Mouse (Mus musculus): Measurements from ENCODE around the gene Ctbp1. TPM values are rescaled to one million over a fixed set of nuclear protein-coding genes. Genes with fewer than 3 reads are reported as not detected.

The Ctbp1 gene
- total RNA-seq, 1 experiment = 91.2 TPM

DNA sequence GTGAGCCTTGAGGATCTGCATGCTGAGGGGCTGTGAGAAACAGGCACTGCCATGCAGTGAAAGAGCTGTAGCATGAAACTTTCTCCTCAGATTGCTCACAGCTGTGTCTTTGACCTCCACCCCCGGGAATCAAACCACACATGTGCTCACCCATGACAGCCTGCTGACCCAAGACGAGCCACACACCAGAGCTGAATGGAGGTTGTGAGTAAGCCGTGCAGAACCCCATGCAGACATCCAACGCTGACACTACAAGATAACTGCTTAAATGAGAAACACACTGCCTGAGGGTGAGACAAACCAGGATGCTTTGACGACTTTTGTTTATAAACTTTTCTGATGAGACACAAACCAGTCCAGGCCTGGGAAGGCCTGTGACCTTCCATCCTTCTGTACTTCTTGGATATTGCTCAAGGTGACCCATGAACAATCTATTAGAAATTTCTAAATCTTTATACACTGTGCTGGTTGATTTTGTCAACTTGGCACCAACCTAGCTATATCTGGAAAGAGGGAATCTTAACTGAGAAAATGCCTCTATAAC lies 30.3 kb downstream of the Ctbp1 start:
- Histone ChIP-seq H3K9me3 (ENCODE audit: control insufficient read depth, insufficient read depth, low read depth, low read length) (no peaks in the 10 kb centered on the region), H3K36me3 (ENCODE audit: control insufficient read depth, insufficient read depth, low read length, poor library complexity, severe bottlenecking) (peaks cover 16% of the 10 kb centered on the region; the same call in 1 of the 2 replicates), H3K4me3 (ENCODE audit: insufficient read depth in 1 of 2, low read depth in 1 of 2, low read length in 2 of 2, poor library complexity in 1 of 2, severe bottlenecking in 1 of 2) (no peak overlapping the region), H3K27ac (ENCODE audit: insufficient read depth, low read depth, low read length, poor library complexity, severe bottlenecking) (no peak overlapping the region), H3K9ac (ENCODE audit: insufficient read depth, low read depth, low read length, poor library complexity, severe bottlenecking) (no peak overlapping the region), H3K4me1 (ENCODE audit: control insufficient read depth in 2 of 2, insufficient read depth in 2 of 2, low read length in 2 of 2, poor library complexity in 1 of 2) (no peaks in the 10 kb centered on the region)
- no peak for DNase-seq (ENCODE audit: low read depth, low spot score)
- TF ChIP-seq MAFK (IDR thresholded peaks at IDR 0.05; ENCODE audit: insufficient read depth, low read depth, low read length) = no peak
- no peak for TF ChIP-seq ZNF384 (IDR thresholded peaks at IDR 0.05; ENCODE audit: low read depth, low read length)
- no peak for TF ChIP-seq ZC3H11A (IDR thresholded peaks at IDR 0.05; ENCODE audit: borderline replicate concordance, low read depth, low read length)
- no peak for TF ChIP-seq CHD2 (IDR thresholded peaks at IDR 0.05; ENCODE audit: low read depth, low read length)
- TF ChIP-seq HCFC1 (IDR thresholded peaks at IDR 0.05; ENCODE audit: borderline replicate concordance, insufficient read depth, low read length) = no peak
- in situ Hi-C loops (cut with MboI; ENCODE audit: low sequenced_read_pairs in 2 of 2, unreplicated experiment in 2 of 2) = no loop called here

DNA sequence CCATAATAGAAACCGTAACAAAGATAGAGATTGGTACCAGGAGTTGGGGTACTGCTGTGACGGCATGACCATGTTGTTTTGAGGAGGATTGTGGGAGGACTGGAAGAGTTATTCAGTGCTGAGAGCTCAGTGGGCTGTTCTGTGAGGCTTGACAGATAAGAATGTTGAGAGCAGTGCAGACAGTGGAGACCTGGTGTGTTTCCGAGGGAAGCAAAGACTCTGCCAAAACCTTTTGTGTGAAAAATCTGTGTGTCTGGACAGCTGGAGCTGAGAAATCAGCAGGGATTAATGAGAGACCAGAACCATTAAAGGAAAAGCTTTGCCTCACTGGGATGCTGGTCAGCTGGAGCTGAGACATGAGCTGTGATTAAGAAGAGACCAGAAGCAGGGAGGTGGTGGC lies 34.9 kb downstream of the Ctbp1 start:
- no peak overlapping the region for H3K9ac ChIP-seq (ENCODE audit: insufficient read depth, low read depth, low read length, poor library complexity, severe bottlenecking)
- H3K4me3 ChIP-seq (ENCODE audit: insufficient read depth in 1 of 2, low read depth in 1 of 2, low read length in 2 of 2, poor library complexity in 1 of 2, severe bottlenecking in 1 of 2) = no peak overlapping the region
- H3K27ac ChIP-seq (ENCODE audit: insufficient read depth, low read depth, low read length, poor library complexity, severe bottlenecking) = no peak overlapping the region
- TF ChIP-seq ZC3H11A (IDR thresholded peaks at IDR 0.05; ENCODE audit: borderline replicate concordance, low read depth, low read length) (no peak), ZNF384 (IDR thresholded peaks at IDR 0.05; ENCODE audit: low read depth, low read length) (no peak), CHD2 (IDR thresholded peaks at IDR 0.05; ENCODE audit: low read depth, low read length) (no peak), MAFK (IDR thresholded peaks at IDR 0.05; ENCODE audit: insufficient read depth, low read depth, low read length) (no peak), HCFC1 (IDR thresholded peaks at IDR 0.05; ENCODE audit: borderline replicate concordance, insufficient read depth, low read length) (no peak)
- no peaks in the 10 kb centered on the region for H3K36me3 ChIP-seq (ENCODE audit: control insufficient read depth, insufficient read depth, low read length, poor library complexity, severe bottlenecking)
- no peaks in the 10 kb centered on the region for H3K9me3 ChIP-seq (ENCODE audit: control insufficient read depth, insufficient read depth, low read depth, low read length)
- no peaks in the 10 kb centered on the region for H3K4me1 ChIP-seq (ENCODE audit: control insufficient read depth in 2 of 2, insufficient read depth in 2 of 2, low read length in 2 of 2, poor library complexity in 1 of 2)
- in situ Hi-C loops (cut with MboI; ENCODE audit: low sequenced_read_pairs in 2 of 2, unreplicated experiment in 2 of 2) = no loop called here
- no peak for DNase-seq (ENCODE audit: low read depth, low spot score)

DNA sequence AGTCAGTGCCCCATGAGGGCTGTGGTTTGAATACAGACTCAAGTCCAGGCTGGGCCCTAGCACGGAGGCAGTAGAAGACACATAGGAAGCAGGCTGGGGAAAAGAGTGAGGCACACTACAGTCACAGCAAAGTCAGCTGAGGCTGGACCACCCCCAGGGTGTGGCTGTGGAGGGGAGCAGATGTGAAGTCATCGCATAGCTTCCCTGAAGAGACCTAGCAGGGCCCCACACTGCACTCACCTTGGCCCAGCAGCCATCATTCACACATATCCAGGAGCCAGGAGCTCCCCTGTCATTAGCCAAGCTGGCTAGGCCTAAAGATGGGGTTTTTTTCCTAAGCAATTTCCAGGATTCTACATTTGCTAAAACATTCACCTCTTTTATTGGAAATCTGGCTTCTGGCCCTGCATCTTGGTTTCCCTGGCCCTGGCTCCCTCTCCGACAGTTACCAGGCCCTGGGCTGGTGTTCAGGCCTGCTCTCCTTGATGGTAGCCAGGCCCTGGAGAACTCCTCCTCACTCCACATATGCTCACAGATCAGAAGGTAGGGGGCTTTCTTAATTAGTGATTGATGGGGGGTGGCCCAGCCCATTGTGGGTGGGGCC lies 35.6 kb downstream of the Ctbp1 start:
- in situ Hi-C loops (cut with MboI; ENCODE audit: low sequenced_read_pairs in 2 of 2, unreplicated experiment in 2 of 2) = no loop called here
- no peak for DNase-seq (ENCODE audit: low read depth, low spot score)
- TF ChIP-seq CHD2 (IDR thresholded peaks at IDR 0.05; ENCODE audit: low read depth, low read length) = no peak
- TF ChIP-seq ZC3H11A (IDR thresholded peaks at IDR 0.05; ENCODE audit: borderline replicate concordance, low read depth, low read length) = no peak
- TF ChIP-seq HCFC1 (IDR thresholded peaks at IDR 0.05; ENCODE audit: borderline replicate concordance, insufficient read depth, low read length) = no peak
- TF ChIP-seq MAFK (IDR thresholded peaks at IDR 0.05; ENCODE audit: insufficient read depth, low read depth, low read length) = no peak
- TF ChIP-seq ZNF384 (IDR thresholded peaks at IDR 0.05; ENCODE audit: low read depth, low read length) = no peak
- Histone ChIP-seq H3K4me1 (ENCODE audit: control insufficient read depth in 2 of 2, insufficient read depth in 2 of 2, low read length in 2 of 2, poor library complexity in 1 of 2) (no peaks in the 10 kb centered on the region), H3K9ac (ENCODE audit: insufficient read depth, low read depth, low read length, poor library complexity, severe bottlenecking) (no peak overlapping the region), H3K4me3 (ENCODE audit: insufficient read depth in 1 of 2, low read depth in 1 of 2, low read length in 2 of 2, poor library complexity in 1 of 2, severe bottlenecking in 1 of 2) (no peak overlapping the region), H3K27ac (ENCODE audit: insufficient read depth, low read depth, low read length, poor library complexity, severe bottlenecking) (no peak overlapping the region), H3K36me3 (ENCODE audit: control insufficient read depth, insufficient read depth, low read length, poor library complexity, severe bottlenecking) (no peaks in the 10 kb centered on the region), H3K9me3 (ENCODE audit: control insufficient read depth, insufficient read depth, low read depth, low read length) (no peaks in the 10 kb centered on the region)

DNA sequence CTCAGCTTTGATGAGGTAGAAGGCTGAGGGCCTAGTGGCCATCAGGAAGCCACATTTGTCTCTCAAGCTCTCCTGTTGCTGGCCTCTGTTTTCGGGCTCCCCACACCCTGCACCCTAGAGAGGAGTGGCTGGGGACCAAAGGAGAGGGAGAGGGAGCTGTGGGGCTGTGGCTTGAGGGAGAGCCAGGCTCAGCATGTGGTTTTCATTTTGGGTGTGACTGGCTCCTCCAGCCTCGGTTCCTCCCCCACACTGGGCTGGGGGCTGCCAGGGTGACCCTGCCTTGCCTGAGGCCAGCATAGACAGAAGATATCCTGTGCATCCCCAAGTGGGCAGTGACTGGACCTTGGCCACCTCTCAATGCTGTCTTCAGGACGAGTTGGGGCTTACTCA lies 36.5 kb downstream of the Ctbp1 start:
- no peak overlapping the region for H3K4me3 ChIP-seq (ENCODE audit: insufficient read depth in 1 of 2, low read depth in 1 of 2, low read length in 2 of 2, poor library complexity in 1 of 2, severe bottlenecking in 1 of 2)
- in situ Hi-C loops (cut with MboI; ENCODE audit: low sequenced_read_pairs in 2 of 2, unreplicated experiment in 2 of 2) = no loop called here
- H3K27ac ChIP-seq (ENCODE audit: insufficient read depth, low read depth, low read length, poor library complexity, severe bottlenecking) = no peak overlapping the region

More for the DNA sequence above, 36.5 kb downstream of the Ctbp1 start:
- no peaks in the 10 kb centered on the region for H3K36me3 ChIP-seq (ENCODE audit: control insufficient read depth, insufficient read depth, low read length, poor library complexity, severe bottlenecking)
- no peaks in the 10 kb centered on the region for H3K9me3 ChIP-seq (ENCODE audit: control insufficient read depth, insufficient read depth, low read depth, low read length)
- TF ChIP-seq ZNF384 (IDR thresholded peaks at IDR 0.05; ENCODE audit: low read depth, low read length) = no peak
- TF ChIP-seq HCFC1 (IDR thresholded peaks at IDR 0.05; ENCODE audit: borderline replicate concordance, insufficient read depth, low read length) = no peak
- TF ChIP-seq CHD2 (IDR thresholded peaks at IDR 0.05; ENCODE audit: low read depth, low read length) = no peak
- TF ChIP-seq ZC3H11A (IDR thresholded peaks at IDR 0.05; ENCODE audit: borderline replicate concordance, low read depth, low read length) = no peak
- TF ChIP-seq MAFK (IDR thresholded peaks at IDR 0.05; ENCODE audit: insufficient read depth, low read depth, low read length) = no peak
- no peak for DNase-seq (ENCODE audit: low read depth, low spot score)
- no peak overlapping the region for H3K9ac ChIP-seq (ENCODE audit: insufficient read depth, low read depth, low read length, poor library complexity, severe bottlenecking)
- H3K4me1 ChIP-seq (ENCODE audit: control insufficient read depth in 2 of 2, insufficient read depth in 2 of 2, low read length in 2 of 2, poor library complexity in 1 of 2) = no peaks in the 10 kb centered on the region

Data from ES-E14 (cell line).